Mouse (Mus musculus) CD4-positive, CD25-positive, alpha-beta regulatory T cell, adult 4 months (primary cell): ENCODE data around the gene Sec14l5. TPM values are rescaled to one million over a fixed set of nuclear protein-coding genes. Genes with fewer than 3 reads are reported as not detected.
A peak's percentile ranks its signal among the peaks of the same experiment; 100 is the strongest.

Experiments used
- ATAC-seq: one replicate; pipeline ENCODE4 v1.8.0; 2017
- polyA plus RNA-seq, 2 experiments: library from polyadenylated mRNA; unstranded; fragments of 100-300 nt; shearing (Covaris generic); gene quantifications; one replicate each; pipeline ENCODE4 v1.2.1; 2017

Gene Sec14l5
- not detected for polyA plus RNA-seq

DNA sequence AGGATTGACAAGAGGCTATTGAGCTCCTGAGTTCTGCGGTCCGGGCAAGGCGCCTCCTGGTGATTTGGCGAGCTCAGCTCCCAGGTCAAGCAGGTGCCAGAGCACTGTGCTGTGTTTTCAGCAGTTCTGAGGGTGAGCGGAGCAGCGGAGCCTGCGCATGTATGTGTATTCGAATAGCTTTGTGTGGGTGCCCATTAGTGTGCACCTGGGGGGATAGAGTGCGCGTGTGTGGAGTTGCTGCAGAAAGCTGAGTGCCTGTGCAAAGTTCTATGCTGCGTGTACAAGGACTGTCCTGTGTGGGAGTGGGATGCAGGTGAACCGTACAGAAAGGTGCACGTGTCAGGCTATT lies at the start of gene Sec14l5:
Gene Sec14l5 (plus strand): TSS at position 73 of the 349 bp plus-strand sequence.
- no peak for ATAC-seq

DNA sequence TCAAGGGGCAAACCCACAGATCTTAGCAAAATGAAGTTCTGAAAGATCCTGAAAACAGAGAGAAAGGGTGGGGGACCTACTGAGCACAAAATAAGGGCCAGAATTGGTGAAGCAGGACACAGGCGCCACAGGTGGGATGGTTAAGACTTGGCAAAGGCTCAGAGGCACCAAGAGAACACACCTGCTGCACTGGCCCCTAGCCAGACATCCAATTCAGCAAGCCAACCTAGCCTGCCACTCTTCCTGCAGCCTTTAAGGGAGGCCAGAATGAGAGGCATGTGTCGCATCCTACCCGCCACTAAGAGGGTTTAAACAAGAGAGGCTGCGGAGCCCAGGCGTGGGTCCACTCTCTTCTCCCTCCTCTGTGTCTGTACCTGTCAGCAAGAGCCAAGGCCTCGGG lies 45.9 kb upstream of the Sec14l5 start:
- no peak for ATAC-seq

DNA sequence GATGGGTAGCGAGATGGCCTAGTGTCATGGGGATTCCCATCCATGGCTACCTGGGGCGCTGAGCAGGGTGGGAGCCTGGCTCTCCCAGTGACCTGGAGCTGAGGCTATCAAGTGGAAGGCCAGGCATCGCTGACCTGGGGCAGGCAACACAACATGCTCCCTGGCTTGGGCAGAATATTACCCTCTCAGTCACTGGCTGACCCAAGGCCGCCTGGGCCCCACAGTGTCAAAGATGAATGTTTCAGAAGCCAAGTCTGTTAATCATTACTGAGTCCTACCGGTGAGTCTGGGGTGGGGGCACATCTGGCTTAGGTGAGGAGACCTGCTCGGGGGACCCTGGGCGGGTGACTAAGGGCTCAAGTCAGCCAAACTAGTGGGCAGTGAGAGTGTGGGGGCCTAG lies 37.0 kb upstream of the Sec14l5 start:
- no peak for ATAC-seq

DNA sequence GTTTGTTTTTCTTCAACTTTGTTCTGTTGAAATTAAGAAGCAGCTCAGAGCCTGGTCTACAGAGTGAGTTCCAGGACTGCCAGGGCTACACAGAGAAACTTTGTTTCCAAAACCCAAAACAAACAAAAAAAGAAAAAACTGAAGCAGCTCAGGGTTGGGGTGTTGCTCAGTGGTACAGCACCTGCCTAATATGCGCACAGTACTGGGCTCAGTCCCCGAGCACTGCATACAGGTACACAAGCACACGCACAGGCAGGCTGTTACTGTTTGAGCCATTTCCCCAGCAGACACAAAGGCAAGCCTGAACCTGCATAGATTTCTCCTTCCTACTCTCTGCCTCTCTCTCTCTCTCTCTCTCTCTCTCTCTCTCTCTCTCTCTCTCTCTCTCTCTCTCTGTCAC lies 35.9 kb upstream of the Sec14l5 start:
- ATAC-seq, result no peak

DNA sequence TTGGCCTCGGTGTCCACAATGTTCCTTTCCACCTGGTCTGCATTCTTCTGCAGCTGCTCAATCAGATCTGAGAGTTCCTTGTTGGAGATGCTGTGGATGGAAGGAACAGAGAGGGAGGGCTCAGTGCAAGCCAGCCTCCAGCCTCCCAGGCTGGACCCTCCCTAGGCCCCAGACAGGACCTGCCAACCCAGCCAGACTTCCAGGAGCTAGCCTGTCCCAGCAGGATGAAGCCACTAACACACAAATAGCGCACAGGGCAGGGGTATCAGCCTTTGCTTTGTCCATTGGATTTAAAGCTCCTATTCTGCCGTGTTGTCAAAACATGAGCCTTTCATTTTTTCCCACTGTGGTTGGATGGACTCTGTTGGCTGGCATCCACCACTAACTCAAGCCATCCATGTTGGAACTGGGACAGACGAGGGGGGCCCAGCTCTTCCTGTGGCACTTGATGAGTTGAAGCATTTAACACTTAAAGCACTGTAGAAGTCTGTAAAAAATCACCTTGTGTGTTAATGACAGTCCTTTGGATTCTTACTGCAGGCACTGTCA lies 33.8 kb upstream of the Sec14l5 start:
- no peak for ATAC-seq

DNA sequence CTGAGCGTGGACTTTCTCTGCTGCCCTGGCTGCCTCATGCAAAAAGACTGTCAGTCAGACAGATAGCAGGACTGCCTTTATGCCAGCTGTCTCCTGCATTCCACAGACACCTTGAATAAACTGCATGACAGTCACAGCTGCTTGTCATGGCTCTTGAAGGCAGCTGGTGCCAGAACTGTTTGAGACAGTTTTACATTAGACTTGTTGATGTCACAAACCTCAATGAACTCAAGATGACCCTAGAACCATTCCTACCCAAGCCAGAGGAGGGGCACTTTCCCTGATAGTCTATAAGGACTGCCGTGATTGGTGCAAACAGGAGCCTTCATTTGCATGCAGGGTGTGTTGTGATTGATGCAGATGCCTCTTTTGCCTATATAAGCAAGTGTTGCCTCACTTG lies 33.3 kb upstream of the Sec14l5 start:
- ATAC-seq, result no peak

DNA sequence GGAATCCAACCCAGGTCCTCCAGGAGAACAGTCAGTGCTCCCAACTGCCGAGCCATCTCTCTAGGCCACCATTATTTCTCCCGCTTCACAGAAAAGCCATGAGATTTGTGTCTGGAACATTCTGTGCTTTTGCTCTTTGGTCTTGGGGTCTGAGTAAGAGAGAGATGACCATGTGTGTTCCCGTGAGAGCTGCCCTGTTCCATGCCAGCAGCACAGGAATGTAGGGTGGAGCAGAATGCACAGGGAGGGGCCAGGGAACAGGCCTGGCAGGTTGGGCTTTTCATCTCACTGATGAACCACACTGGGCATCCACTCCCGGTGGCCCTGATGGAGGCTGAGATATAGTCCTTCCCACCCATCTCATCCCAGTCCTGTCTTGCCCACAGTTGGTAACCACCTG lies 27.5 kb upstream of the Sec14l5 start:
- no peak for ATAC-seq

- ATAC-seq, result no peak
Measured at GRCm38 (mm10) chr16:5119845-5120244, 27.1 kb upstream of the Sec14l5 start.

- ATAC-seq, result no peak
Measured at GRCm38 (mm10) chr16:5123476-5123875, 23.4 kb upstream of the Sec14l5 start.

DNA sequence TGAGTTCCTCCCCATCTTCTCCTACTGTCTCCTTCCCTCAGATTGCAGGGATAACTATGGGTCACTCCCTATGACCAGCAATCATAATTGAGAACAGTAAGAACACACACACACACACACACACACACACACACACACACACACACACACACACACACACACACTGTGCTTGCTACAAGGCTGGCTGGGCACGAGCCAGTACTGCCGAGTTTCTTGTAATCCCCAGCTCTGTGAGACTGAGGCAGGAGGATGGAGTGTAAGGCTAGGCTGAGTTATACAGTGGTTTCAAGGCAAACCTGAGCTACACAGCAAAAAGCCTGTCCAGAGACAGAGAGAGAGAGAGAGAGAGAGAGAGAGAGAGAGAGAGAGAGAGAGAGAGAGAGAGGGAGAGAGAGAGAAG lies 16.7 kb upstream of the Sec14l5 start:
- ATAC-seq, result no peak

- ATAC-seq, result no peak
Measured at GRCm38 (mm10) chr16:5130766-5131165, 16.1 kb upstream of the Sec14l5 start.

- no peak for ATAC-seq
Measured at GRCm38 (mm10) chr16:5131251-5131922, 15.5 kb upstream of the Sec14l5 start.

DNA sequence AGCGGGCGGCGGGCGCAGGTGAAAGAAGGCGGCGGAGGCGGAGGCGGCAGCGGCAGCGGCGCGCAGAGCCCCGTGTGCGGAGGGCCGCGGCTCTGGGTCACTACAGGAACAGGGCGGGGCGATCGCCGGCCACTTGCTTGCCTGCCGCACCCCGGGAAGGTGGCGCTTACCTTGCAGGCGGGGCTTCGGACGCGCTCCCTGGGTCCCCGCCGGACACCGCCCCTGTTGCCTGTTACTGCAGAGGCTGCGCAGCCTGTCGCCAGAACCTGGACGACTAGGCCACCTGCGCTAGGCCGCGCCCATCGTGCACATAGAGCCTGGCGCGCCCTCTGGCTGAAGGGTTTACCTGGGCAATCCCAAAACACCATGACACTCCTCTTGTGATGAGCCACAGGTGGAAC lies 14.5 kb upstream of the Sec14l5 start, which contains the start of gene Ppl:
Gene Ppl (minus strand): TSS at position 21 of the 401 bp plus-strand sequence.
- no peak for ATAC-seq

DNA sequence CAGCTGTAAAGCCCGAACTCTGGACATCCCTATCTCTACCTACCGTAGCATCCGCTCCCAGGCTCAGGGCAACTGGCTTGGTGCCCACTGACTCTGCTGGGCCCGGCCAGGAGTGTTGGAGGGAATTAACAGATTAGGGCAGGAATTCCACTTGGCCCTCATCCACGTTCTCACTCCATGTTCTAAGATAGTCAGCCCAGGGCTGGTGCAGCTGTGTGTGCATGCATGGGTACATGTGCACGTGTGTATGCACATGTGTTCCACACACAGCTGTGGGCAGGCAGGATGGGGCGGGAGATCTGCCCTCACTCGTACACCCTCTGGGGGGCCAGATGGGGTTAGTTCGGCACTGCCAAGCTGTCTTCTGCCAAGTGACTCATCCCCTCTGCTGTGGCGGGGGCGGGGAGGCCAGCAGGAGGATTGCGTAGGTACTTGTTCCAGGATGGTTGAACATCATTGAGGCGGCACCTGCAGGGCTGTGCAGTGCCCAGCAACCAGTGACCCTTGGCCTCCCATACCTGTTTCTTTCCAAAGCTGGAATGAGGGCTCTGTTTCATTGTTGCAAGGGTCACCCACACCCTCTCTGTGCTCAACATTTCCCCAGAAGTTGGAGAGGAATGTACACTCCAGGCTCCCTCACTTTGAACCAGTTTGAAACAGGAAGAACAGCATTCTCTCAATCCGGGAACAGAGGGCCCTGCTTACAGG lies 12.1 kb upstream of the Sec14l5 start:
- ATAC-seq, result no peak

GRCm38 (mm10) chr16:5135551-5136261 lies 11.2 kb upstream of the Sec14l5 start:
- no peak for ATAC-seq

DNA sequence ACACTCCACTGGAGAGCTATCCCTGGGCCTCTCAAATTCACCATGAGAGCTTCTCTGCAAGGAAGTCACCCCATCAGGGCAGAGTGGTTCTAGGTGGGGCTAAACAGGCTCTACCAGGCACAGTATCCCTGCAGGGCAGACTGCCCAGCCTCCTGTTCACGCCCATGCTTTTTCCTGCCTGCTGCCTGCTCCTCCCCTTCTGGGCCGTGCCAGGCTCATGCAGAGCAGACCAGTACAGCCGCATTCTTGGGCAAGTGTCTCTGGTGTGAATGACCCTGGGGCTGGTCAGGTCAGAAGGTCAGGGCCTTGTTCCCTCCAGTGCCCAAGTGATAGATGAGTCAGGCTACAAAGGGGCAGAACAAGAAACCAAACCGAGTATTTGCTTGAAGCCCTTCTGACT lies 10.4 kb upstream of the Sec14l5 start:
- no peak for ATAC-seq

DNA sequence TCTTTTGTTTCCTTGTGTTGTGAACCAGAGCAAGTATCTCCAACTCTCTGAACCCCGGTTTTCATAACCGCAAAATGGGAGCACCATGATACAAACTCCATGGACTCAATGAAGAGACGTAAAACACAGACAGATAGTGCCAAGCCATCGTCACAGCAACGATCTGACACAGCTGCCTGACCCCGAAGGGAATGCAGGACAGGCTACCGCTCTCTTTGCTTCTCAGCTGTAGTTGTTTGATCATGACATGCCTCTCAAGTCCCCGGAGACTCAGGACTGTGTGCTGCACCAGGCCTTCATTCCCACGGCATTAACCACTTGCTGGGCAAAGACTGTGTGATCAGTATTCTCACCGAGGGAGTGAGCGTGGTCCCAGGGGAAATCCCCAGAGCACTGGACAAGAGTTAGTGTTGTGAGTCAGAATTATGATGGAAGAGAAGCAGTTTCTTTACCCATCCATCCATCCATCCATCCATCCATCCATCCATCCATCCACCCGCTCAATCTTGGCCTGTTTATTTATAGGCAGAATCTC lies 9.8 kb upstream of the Sec14l5 start:
- ATAC-seq, result no peak

DNA sequence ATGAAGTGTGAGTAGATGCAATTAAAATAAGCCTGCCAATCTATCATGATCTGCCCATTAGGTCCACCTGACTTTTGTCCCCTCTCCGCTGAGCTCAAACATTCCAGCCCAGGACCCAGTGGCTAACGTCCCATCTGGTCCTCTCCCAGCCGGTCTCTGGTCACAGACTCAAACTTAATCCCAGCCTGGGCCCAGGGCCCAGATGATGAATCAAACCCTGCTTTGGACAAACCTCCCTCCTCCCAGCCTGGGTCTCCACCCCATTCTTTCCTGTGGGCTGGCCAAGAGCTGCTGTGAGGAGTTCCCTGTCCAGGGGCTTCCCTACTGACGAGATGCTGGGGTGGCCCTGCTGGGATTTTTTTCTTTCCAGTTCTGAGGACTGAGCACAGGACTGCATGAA lies 7.2 kb upstream of the Sec14l5 start:
- ATAC-seq, result no peak

- peak; percentile 85 for ATAC-seq
Measured at GRCm38 (mm10) chr16:5145570-5145969, 1.3 kb upstream of the Sec14l5 start.

GRCm38 (mm10) chr16:5146367-5147036 lies 407 bp upstream of the Sec14l5 start:
- ATAC-seq, result no peak

GRCm38 (mm10) chr16:5150544-5150943 lies 3.6 kb downstream of the Sec14l5 start:
- no peak for ATAC-seq

DNA sequence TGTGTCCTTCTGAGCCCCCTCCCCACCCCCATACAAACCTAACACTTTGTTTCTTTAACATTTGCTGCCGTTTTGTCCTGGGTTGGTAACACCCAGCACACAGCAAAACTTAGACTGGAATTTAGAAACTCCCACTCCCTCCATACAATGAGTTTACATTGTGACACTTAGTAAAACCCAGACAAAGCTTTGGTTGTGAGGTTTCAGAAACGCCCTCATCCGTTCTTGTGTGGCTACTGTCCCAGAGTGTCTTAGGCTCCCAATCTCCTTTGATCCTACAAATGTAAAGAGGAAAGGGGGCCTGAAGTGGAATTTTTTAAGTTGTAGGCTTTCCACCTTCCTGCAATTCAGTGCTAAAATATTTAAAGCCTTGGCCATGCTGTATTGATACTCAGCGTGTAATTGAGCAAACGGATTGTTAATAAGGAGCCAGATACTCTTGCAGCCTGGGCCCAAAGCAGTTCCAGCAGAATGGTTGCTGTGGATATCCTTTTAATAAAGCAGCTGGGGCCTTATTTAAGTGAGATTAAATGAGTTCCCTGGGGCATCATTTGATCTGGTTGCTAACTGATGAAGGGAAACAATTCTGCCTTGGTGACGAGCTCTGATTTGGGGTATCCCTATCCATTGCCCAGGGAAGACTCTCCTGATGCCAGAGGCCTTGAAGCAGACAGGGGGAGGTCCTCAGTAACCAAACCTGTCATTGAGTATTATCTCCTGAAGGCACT lies 6.6 kb downstream of the Sec14l5 start:
- ATAC-seq, result no peak
